Mouse (Mus musculus): Measurements from ENCODE around the gene Wnt16. TPM values are rescaled to one million over a fixed set of nuclear protein-coding genes. Genes with fewer than 3 reads are reported as not detected.
A peak's percentile ranks its signal among the peaks of the same experiment; 100 is the strongest.
"Not testable (repeated sequence)": the region's sequence is repeated elsewhere in the genome, so short reads cannot be mapped to it uniquely, and the experiment has no call there.

Wnt16 gene
- polyA plus RNA-seq (2015; fragmentation: Nextera tagmentation; extraction: Ambion mirVana): 0.77 TPM in 2 replicates

GRCm38 (mm10) chr6:22288004-22288736 is at the start of gene Wnt16:
Gene Wnt16 (plus strand): TSS chr6:22288227.
- Histone ChIP-seq H3K9me3 (no peaks in the 10 kb centered on the region), H3K4me2 (peak within 1 kb of the TSS; percentile 68), H3K4me1 (peaks cover 22% of the 10 kb centered on the region), H3K27me3 (replicated peaks) (peaks cover 41% of the 10 kb centered on the region), H3K36me3 (replicated peaks) (no peaks in the 10 kb centered on the region), H3K27ac (no peak within 1 kb of the TSS), H3K9ac (peak within 1 kb of the TSS; percentile 28; the same call in 1 of the 2 replicates), H3K4me3 (peak within 1 kb of the TSS; percentile 39)
- peak; percentile 72 for ATAC-seq (replicated peaks)
- WGBS: 0% methylated on average over 20 of the region's 20 CpGs

- H3K9ac ChIP-seq: no peak overlapping the region
- H3K36me3 ChIP-seq (replicated peaks): no peaks in the 10 kb centered on the region
- WGBS: 58% methylated on average over 8 of the region's 8 CpGs
- H3K27ac ChIP-seq: no peak overlapping the region
- H3K4me3 ChIP-seq: no peak overlapping the region
- no peak for ATAC-seq (replicated peaks)
- H3K4me2 ChIP-seq: no peak overlapping the region
- H3K4me1 ChIP-seq: no peaks in the 10 kb centered on the region
- H3K9me3 ChIP-seq: 0 out of 2 replicates have a peak, but pooled peaks cover 2% of the 10 kb centered on the region
- H3K27me3 ChIP-seq (replicated peaks): no peaks in the 10 kb centered on the region
Measured at GRCm38 (mm10) chr6:22243321-22243720, 44.7 kb upstream of the Wnt16 start.

- Histone ChIP-seq H3K9me3 (no peaks in the 10 kb centered on the region), H3K27me3 (replicated peaks) (no peaks in the 10 kb centered on the region), H3K36me3 (replicated peaks) (no peaks in the 10 kb centered on the region), H3K9ac (no peak overlapping the region), H3K27ac (no peak overlapping the region), H3K4me1 (no peaks in the 10 kb centered on the region), H3K4me3 (no peak overlapping the region), H3K4me2 (no peak overlapping the region)
- ATAC-seq (replicated peaks): no peak
- WGBS: 92% methylated on average over 2 of the region's 2 CpGs
Measured at GRCm38 (mm10) chr6:22246696-22247095, 41.3 kb upstream of the Wnt16 start.

- Histone ChIP-seq H3K9ac (no peak overlapping the region), H3K27me3 (replicated peaks) (no peaks in the 10 kb centered on the region)
Measured at GRCm38 (mm10) chr6:22258784-22259183, 29.2 kb upstream of the Wnt16 start.

GRCm38 (mm10) chr6:22262519-22262918 is 25.5 kb upstream of the Wnt16 start:
- no peak overlapping the region for H3K27ac ChIP-seq
- ATAC-seq (replicated peaks): no peak
- H3K9ac ChIP-seq: no peak overlapping the region
- H3K4me2 ChIP-seq: no peak overlapping the region
- no peaks in the 10 kb centered on the region for H3K36me3 ChIP-seq (replicated peaks)
- H3K4me1 ChIP-seq: no peaks in the 10 kb centered on the region
- no peaks in the 10 kb centered on the region for H3K27me3 ChIP-seq (replicated peaks)
- WGBS: 82% methylated on average over 4 of the region's 4 CpGs
- no peak overlapping the region for H3K4me3 ChIP-seq
- no peaks in the 10 kb centered on the region for H3K9me3 ChIP-seq

More at GRCm38 (mm10) chr6:22258784-22259183, 29.2 kb upstream of the Wnt16 start:
- H3K36me3 ChIP-seq (replicated peaks): no peaks in the 10 kb centered on the region
- no peaks in the 10 kb centered on the region for H3K9me3 ChIP-seq
- H3K4me3 ChIP-seq: no peak overlapping the region
- no peaks in the 10 kb centered on the region for H3K4me1 ChIP-seq
- 90% methylated on average over 4 of the region's 4 CpGs for WGBS
- no peak overlapping the region for H3K27ac ChIP-seq
- no peak for ATAC-seq (replicated peaks)
- H3K4me2 ChIP-seq: no peak overlapping the region

GRCm38 (mm10) chr6:22264094-22264493 is 23.9 kb upstream of the Wnt16 start:
- not testable (repeated sequence) for H3K36me3 ChIP-seq (replicated peaks); H3K4me3 ChIP-seq; H3K9ac ChIP-seq; H3K9me3 ChIP-seq; H3K4me2 ChIP-seq; H3K4me1 ChIP-seq; H3K27ac ChIP-seq; ATAC-seq (replicated peaks); H3K27me3 ChIP-seq (replicated peaks)
- WGBS: 90% methylated on average over 8 of the region's 8 CpGs

GRCm38 (mm10) chr6:22266018-22266417 is 22.0 kb upstream of the Wnt16 start:
- no peak overlapping the region for H3K4me2 ChIP-seq
- 86% methylated on average over 4 of the region's 4 CpGs for WGBS
- H3K27me3 ChIP-seq (replicated peaks): no peaks in the 10 kb centered on the region
- H3K4me3 ChIP-seq: no peak overlapping the region
- H3K36me3 ChIP-seq (replicated peaks): no peaks in the 10 kb centered on the region
- ATAC-seq (replicated peaks): no peak
- H3K4me1 ChIP-seq: no peaks in the 10 kb centered on the region
- no peaks in the 10 kb centered on the region for H3K9me3 ChIP-seq
- H3K27ac ChIP-seq: no peak overlapping the region
- H3K9ac ChIP-seq: no peak overlapping the region

- Histone ChIP-seq H3K27ac (no peak overlapping the region), H3K9me3 (no peaks in the 10 kb centered on the region), H3K4me3 (no peak overlapping the region), H3K4me1 (no peaks in the 10 kb centered on the region), H3K36me3 (replicated peaks) (no peaks in the 10 kb centered on the region), H3K27me3 (replicated peaks) (no peaks in the 10 kb centered on the region), H3K9ac (no peak overlapping the region), H3K4me2 (no peak overlapping the region)
- WGBS: 76% methylated on average over 5 of the region's 5 CpGs
- ATAC-seq (replicated peaks): no peak
Measured at GRCm38 (mm10) chr6:22267807-22268667, 20.0 kb upstream of the Wnt16 start.

- Histone ChIP-seq H3K27ac (no peak overlapping the region), H3K9ac (no peak overlapping the region), H3K4me2 (no peak overlapping the region), H3K36me3 (replicated peaks) (no peaks in the 10 kb centered on the region), H3K4me1 (no peaks in the 10 kb centered on the region), H3K27me3 (replicated peaks) (no peaks in the 10 kb centered on the region), H3K4me3 (no peak overlapping the region), H3K9me3 (no peaks in the 10 kb centered on the region)
- no peak for ATAC-seq (replicated peaks)
Measured at GRCm38 (mm10) chr6:22268677-22269076, 19.4 kb upstream of the Wnt16 start.

GRCm38 (mm10) chr6:22269840-22270521 is 18.0 kb upstream of the Wnt16 start:
- no peaks in the 10 kb centered on the region for H3K9me3 ChIP-seq
- H3K27ac ChIP-seq: no peak overlapping the region
- no peak for ATAC-seq (replicated peaks)
- H3K4me3 ChIP-seq: no peak overlapping the region
- H3K9ac ChIP-seq: no peak overlapping the region
- H3K4me1 ChIP-seq: no peaks in the 10 kb centered on the region
- no peak overlapping the region for H3K4me2 ChIP-seq
- no peaks in the 10 kb centered on the region for H3K36me3 ChIP-seq (replicated peaks)
- 79% methylated on average over 8 of the region's 8 CpGs for WGBS
- H3K27me3 ChIP-seq (replicated peaks): no peaks in the 10 kb centered on the region

GRCm38 (mm10) chr6:22277941-22278340 is 10.1 kb upstream of the Wnt16 start:
- Histone ChIP-seq H3K36me3 (replicated peaks) (no peaks in the 10 kb centered on the region), H3K9me3 (no peaks in the 10 kb centered on the region), H3K4me2 (no peak overlapping the region), H3K27ac (no peak overlapping the region), H3K27me3 (replicated peaks) (no peaks in the 10 kb centered on the region), H3K4me3 (no peak overlapping the region), H3K9ac (no peak overlapping the region), H3K4me1 (no peaks in the 10 kb centered on the region)
- 92% methylated on average over 3 of the region's 3 CpGs for WGBS
- ATAC-seq (replicated peaks): no peak

GRCm38 (mm10) chr6:22280217-22280861 is 7.7 kb upstream of the Wnt16 start:
- Histone ChIP-seq H3K9me3 (no peaks in the 10 kb centered on the region), H3K36me3 (replicated peaks) (no peaks in the 10 kb centered on the region), H3K27me3 (replicated peaks) (no peaks in the 10 kb centered on the region), H3K4me1 (no peaks in the 10 kb centered on the region), H3K4me3 (no peak overlapping the region), H3K9ac (no peak overlapping the region), H3K27ac (no peak overlapping the region), H3K4me2 (no peak overlapping the region)
- no peak for ATAC-seq (replicated peaks)
- WGBS: 64% methylated on average over 14 of the region's 14 CpGs
